Mouse (Mus musculus) midbrain, embryonic 14.5 days (tissue): ENCODE measurements at regions not wholly inside any gene's neighbourhood (a gene's known extent, or its start where the extent isn't known, plus 50 kb on each side); places are given as distances from the start of the nearest gene placed in this dataset.

ENCODE experiments used
- ATAC-seq: fragments of 200-750 bp; cut with Nextera tagmentation; 2 replicates; pipeline ENCODE4 v1.8.0; 2017; ENCODE audit warnings: moderate number of reproducible peaks, moderate library complexity; ENCODE audit not compliant: low FRiP score, low TSS enrichment
- DNase-seq: peaks from one replicate; pipeline ENCODE4 v3.0.0-alpha.2; 2015
- H3K27ac ChIP-seq: fragments of 300-500 bp; sonication (generic); replicated peaks from 2 replicates; pipeline ENCODE4 v1.5.1; 2014; ENCODE audit warnings: mild to moderate bottlenecking, low read depth, low read length, moderate library complexity
- H3K27me3 ChIP-seq: fragments of 300-500 bp; sonication (generic); 2 replicates; pipeline ENCODE4 v1.6.1; 2014; ENCODE audit warnings: low read length, control low read depth, mixed read lengths; ENCODE audit not compliant: control insufficient read depth, insufficient read depth
- H3K36me3 ChIP-seq: fragments of 300-500 bp; sonication (generic); 2 replicates; pipeline ENCODE4 v1.6.1; 2014; ENCODE audit warnings: low read length, control low read depth; ENCODE audit not compliant: control insufficient read depth, insufficient read depth
- H3K4me1 ChIP-seq: fragments of 300-500 bp; sonication (generic); 2 replicates; pipeline ENCODE4 v1.6.1; 2014; ENCODE audit warnings: mild to moderate bottlenecking, antibody characterized with exemption, low read length, control low read depth; ENCODE audit not compliant: control insufficient read depth, insufficient read depth
- H3K4me2 ChIP-seq: fragments of 300-500 bp; sonication (generic); 2 replicates; pipeline ENCODE4 v1.6.1; 2014; ENCODE audit warnings: mild to moderate bottlenecking, low read length, moderate library complexity
- H3K4me3 ChIP-seq: fragments of 300-500 bp; sonication (generic); replicated peaks from 2 replicates; pipeline ENCODE4 v1.5.1; 2014; ENCODE audit warnings: low read depth, low read length
- H3K9ac ChIP-seq: fragments of 300-500 bp; sonication (generic); replicated peaks from 2 replicates; pipeline ENCODE4 v1.6.1; 2014; ENCODE audit warnings: mild to moderate bottlenecking, low read length, moderate library complexity
- H3K9me3 ChIP-seq: fragments of 300-500 bp; sonication (generic); 2 replicates; pipeline ENCODE4 v1.6.1; 2016; ENCODE audit warnings: low read length, control low read depth, mixed read lengths; ENCODE audit not compliant: control insufficient read depth
- WGBS: fragments of 180-500 bp; shearing (Covaris S2); extraction: QIAGEN DNeasy Blood & Tissue Kit; methylation state at CpG from one replicate; pipeline ENCODE4 v1.1.7; 2014; 5-methylcytosine and 5-hydroxymethylcytosine counted together

DNA sequence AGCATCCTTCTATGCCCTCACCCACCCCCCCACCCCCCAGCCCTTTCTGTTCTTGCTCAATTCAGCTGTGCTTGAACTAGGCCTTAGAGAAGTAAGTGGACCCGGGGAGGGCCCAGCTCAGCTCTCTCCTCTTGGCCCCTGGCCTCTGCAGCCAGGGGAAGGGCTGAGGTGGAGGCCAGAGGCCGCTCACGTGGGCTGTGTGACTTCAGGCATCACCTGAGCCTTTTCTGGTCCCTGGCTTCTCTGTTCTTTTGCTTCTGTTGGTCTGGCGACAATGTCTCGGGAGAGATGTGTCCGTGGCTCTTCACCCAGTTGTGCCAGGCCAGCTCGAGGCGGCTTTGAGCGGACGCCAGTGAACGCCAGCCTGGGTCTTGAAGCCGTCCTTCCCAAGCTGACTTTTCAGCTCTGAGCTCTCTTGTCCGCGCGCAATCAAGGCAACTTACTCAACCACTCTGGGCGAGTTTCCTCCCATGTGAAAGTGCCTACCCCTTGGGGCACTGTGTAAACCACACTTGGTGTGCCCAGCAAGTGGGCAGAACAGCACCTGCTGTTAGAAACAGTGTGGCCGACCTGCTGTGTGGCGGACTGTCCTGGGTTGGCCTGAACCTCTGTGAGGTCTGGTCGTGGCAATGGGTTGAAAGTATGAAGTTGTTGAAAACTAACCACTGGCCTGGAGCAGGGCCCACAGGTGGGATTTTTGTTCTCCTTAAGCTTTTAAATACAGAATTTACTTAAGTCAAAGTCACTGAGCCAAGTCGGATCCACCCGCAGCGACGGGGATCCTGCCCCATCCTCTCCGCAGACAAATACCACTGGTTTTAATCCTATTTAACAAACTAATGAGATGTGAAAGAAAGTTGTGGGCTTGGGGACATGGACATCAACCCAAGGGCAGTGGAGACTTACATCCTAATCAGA, 86.9 kb upstream of the Tmem189 start:
- peaks cover 9% of the 10 kb centered on the region; the same call in 1 of the 2 replicates for H3K4me1 ChIP-seq
- ATAC-seq (no peak), DNase-seq (no peak)
- H3K27ac ChIP-seq: no peak overlapping the region
- H3K4me3 ChIP-seq: peak overlapping the region; percentile 47; the same call in 1 of the 2 replicates
- 54% methylated on average over 24 of the region's 24 CpGs for WGBS
- no peak overlapping the region for H3K9ac ChIP-seq
- no peaks in the 10 kb centered on the region for H3K36me3 ChIP-seq
- H3K9me3 ChIP-seq: no peaks in the 10 kb centered on the region
- no peaks in the 10 kb centered on the region for H3K27me3 ChIP-seq
- peak overlapping the region; percentile 86 for H3K4me2 ChIP-seq

GRCm38 (mm10) chr2:167775218-167775915, 85.7 kb upstream of the Tmem189 start:
- H3K9ac ChIP-seq: no peak overlapping the region
- DNase-seq (no peak), ATAC-seq (no peak)
- H3K27ac ChIP-seq: no peak overlapping the region
- H3K4me3 ChIP-seq: no peak overlapping the region
- no peaks in the 10 kb centered on the region for H3K36me3 ChIP-seq
- no peaks in the 10 kb centered on the region for H3K27me3 ChIP-seq
- peaks cover 9% of the 10 kb centered on the region; the same call in 1 of the 2 replicates for H3K4me1 ChIP-seq
- H3K4me2 ChIP-seq: no peak overlapping the region
- H3K9me3 ChIP-seq: no peaks in the 10 kb centered on the region
- WGBS: 80% methylated on average over 20 of the region's 20 CpGs

GRCm38 (mm10) chr2:167774806-167775179, 85.2 kb upstream of the Tmem189 start:
- H3K9ac ChIP-seq: no peak overlapping the region
- H3K27ac ChIP-seq: no peak overlapping the region
- H3K27me3 ChIP-seq: no peaks in the 10 kb centered on the region
- H3K4me2 ChIP-seq: no peak overlapping the region
- H3K4me1 ChIP-seq: peaks cover 9% of the 10 kb centered on the region; the same call in 1 of the 2 replicates
- no peak for ATAC-seq
- no peak for DNase-seq
- H3K4me3 ChIP-seq: no peak overlapping the region
- H3K36me3 ChIP-seq: no peaks in the 10 kb centered on the region
- 23% methylated on average over 10 of the region's 10 CpGs for WGBS
- no peaks in the 10 kb centered on the region for H3K9me3 ChIP-seq

DNA sequence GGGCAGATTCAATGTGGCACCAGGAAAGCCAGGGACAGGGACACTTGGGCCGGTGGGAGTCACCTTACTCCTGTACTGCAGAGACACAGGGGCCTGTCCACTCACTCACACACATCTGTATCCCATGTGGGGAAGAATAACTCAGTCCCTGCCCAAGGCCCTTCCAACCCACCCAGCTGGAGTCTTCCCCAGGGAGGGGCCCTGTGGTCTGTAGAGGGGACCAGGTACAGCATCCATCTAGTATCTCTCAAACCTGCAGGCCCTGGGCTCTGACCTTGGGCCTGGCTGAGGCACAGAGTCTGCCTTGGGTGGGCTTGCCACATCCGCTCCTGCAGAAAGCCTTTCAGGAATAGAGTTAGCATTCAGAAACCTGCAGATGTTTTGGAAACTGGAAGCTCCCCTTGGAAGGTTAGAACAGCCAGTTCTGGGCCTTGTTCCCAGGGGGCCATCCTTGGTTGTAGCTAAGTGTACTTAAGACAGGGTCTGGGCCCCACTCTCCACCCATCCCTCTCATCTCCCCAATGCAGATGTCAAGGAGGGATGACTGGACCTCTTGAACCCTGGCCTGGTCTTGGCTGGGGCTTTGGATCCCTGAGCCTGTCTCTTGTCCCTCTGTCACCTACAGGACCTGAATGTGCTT, 84.7 kb upstream of the Tmem189 start:
- 93% methylated on average over 2 of the region's 2 CpGs for WGBS
- DNase-seq (no peak), ATAC-seq (no peak)
- Histone ChIP-seq H3K9me3 (no peaks in the 10 kb centered on the region), H3K4me3 (no peak overlapping the region), H3K4me2 (no peak overlapping the region), H3K27me3 (no peaks in the 10 kb centered on the region), H3K36me3 (no peaks in the 10 kb centered on the region), H3K9ac (no peak overlapping the region), H3K27ac (no peak overlapping the region), H3K4me1 (peaks cover 9% of the 10 kb centered on the region; the same call in 1 of the 2 replicates)

GRCm38 (mm10) chr2:167772834-167773233, 83.2 kb upstream of the Tmem189 start:
- Histone ChIP-seq H3K36me3 (no peaks in the 10 kb centered on the region), H3K9me3 (no peaks in the 10 kb centered on the region), H3K27me3 (no peaks in the 10 kb centered on the region), H3K4me3 (no peak overlapping the region), H3K4me1 (peaks cover 8% of the 10 kb centered on the region; the same call in 1 of the 2 replicates), H3K4me2 (no peak overlapping the region), H3K27ac (no peak overlapping the region), H3K9ac (no peak overlapping the region)
- DNase-seq (no peak), ATAC-seq (no peak)
- 97% methylated on average over 5 of the region's 5 CpGs for WGBS

- no peak overlapping the region for H3K27ac ChIP-seq
- 81% methylated on average over 13 of the region's 13 CpGs for WGBS
- no peaks in the 10 kb centered on the region for H3K9me3 ChIP-seq
- H3K27me3 ChIP-seq: no peaks in the 10 kb centered on the region
- DNase-seq: peak; percentile 61
- no peaks in the 10 kb centered on the region for H3K36me3 ChIP-seq
- ATAC-seq: no peak
- H3K4me1 ChIP-seq: no peaks in the 10 kb centered on the region
- no peak overlapping the region for H3K9ac ChIP-seq
- H3K4me3 ChIP-seq: no peak overlapping the region
- H3K4me2 ChIP-seq: no peak overlapping the region
These were observed 78.3 kb upstream of the Tmem189 start for GRCm38 (mm10) chr2:167767962-167768361.

GRCm38 (mm10) chr2:167767371-167767770, 77.7 kb upstream of the Tmem189 start:
- Histone ChIP-seq H3K9me3 (no peaks in the 10 kb centered on the region), H3K27ac (no peak overlapping the region), H3K27me3 (no peaks in the 10 kb centered on the region), H3K9ac (no peak overlapping the region), H3K36me3 (no peaks in the 10 kb centered on the region), H3K4me1 (no peaks in the 10 kb centered on the region), H3K4me3 (no peak overlapping the region), H3K4me2 (no peak overlapping the region)
- ATAC-seq (no peak), DNase-seq (no peak)
- WGBS: 87% methylated on average over 8 of the region's 8 CpGs

- no peak overlapping the region for H3K9ac ChIP-seq
- DNase-seq (no peak), ATAC-seq (no peak)
- no peaks in the 10 kb centered on the region for H3K36me3 ChIP-seq
- 84% methylated on average over 6 of the region's 6 CpGs for WGBS
- H3K4me1 ChIP-seq: no peaks in the 10 kb centered on the region
- no peak overlapping the region for H3K27ac ChIP-seq
- H3K9me3 ChIP-seq: no peaks in the 10 kb centered on the region
- no peak overlapping the region for H3K4me3 ChIP-seq
- H3K4me2 ChIP-seq: no peak overlapping the region
- no peaks in the 10 kb centered on the region for H3K27me3 ChIP-seq
These were observed 76.2 kb upstream of the Tmem189 start for GRCm38 (mm10) chr2:167765811-167766210.
